Mouse (Mus musculus): ENCODE results near the gene AC153137.1.

- TF ChIP-seq CTCF (IDR thresholded peaks at IDR 0.05; ENCODE audit: control insufficient read depth, insufficient read depth, insufficient read length) (no peak), MAX (IDR thresholded peaks at IDR 0.05) (no peak), CEBPB (IDR thresholded peaks at IDR 0.05; ENCODE audit: low read depth) (no peak), MYOG (IDR thresholded peaks at IDR 0.05; ENCODE audit: control insufficient read depth, extremely low read depth, insufficient read length) (no peak), USF1 (IDR thresholded peaks at IDR 0.05; ENCODE audit: low read depth) (no peak), FOSL1 (IDR thresholded peaks at IDR 0.05; ENCODE audit: insufficient read depth, low read length, poor library complexity, severe bottlenecking) (no peak)
These were observed 37.2 kb downstream of the AC153137.1 start for GRCm38 (mm10) chr1:30940571-30940970.
